Mouse (Mus musculus): Measurements from ENCODE around the gene Olfr1305. TPM values are rescaled to one million over a fixed set of nuclear protein-coding genes. Genes with fewer than 3 reads are reported as not detected.

Gene Olfr1305
- not detected in 2 replicates for polyA plus RNA-seq (2012; rRNA removed)

- H3K27ac ChIP-seq (ENCODE audit: insufficient read depth, low read depth, low read length) = no peak within 1 kb of the TSS
- TF ChIP-seq CTCF (IDR thresholded peaks at IDR 0.05; ENCODE audit: extremely low read depth, insufficient read length, insufficient replicate concordance, low read depth, low read length) (no peak), POLR2A (IDR thresholded peaks at IDR 0.05; ENCODE audit: low read depth, low read length) (no peak)
- no peak within 1 kb of the TSS for H3K4me3 ChIP-seq (ENCODE audit: low read depth, low read length)
- WGBS = 84% methylated on average over 2 of the region's 2 CpGs
- no peaks in the 10 kb centered on the region for H3K4me1 ChIP-seq (ENCODE audit: control insufficient read depth, insufficient read depth, insufficient read length, low read length)
- no peaks in the 10 kb centered on the region for H3K36me3 ChIP-seq (ENCODE audit: control insufficient read depth, insufficient read depth, low read length)
- H3K27me3 ChIP-seq (ENCODE audit: control insufficient read depth, insufficient read depth, low read length) = no peaks in the 10 kb centered on the region
Observed at GRCm38 (mm10) chr2:111877049-111877448, at the start of gene Olfr1305. Gene Olfr1305 (minus strand): TSS chr2:111877149.

- WGBS = 73% methylated on average over 1 of the region's 1 CpGs
- Histone ChIP-seq H3K4me1 (ENCODE audit: control insufficient read depth, insufficient read depth, insufficient read length, low read length) (no peaks in the 10 kb centered on the region), H3K27me3 (ENCODE audit: control insufficient read depth, insufficient read depth, low read length) (no peaks in the 10 kb centered on the region), H3K4me3 (ENCODE audit: low read depth, low read length) (no peak within 1 kb of the TSS), H3K36me3 (ENCODE audit: control insufficient read depth, insufficient read depth, low read length) (no peaks in the 10 kb centered on the region), H3K27ac (ENCODE audit: insufficient read depth, low read depth, low read length) (no peak within 1 kb of the TSS)
- no peak for TF ChIP-seq CTCF (IDR thresholded peaks at IDR 0.05; ENCODE audit: extremely low read depth, insufficient read length, insufficient replicate concordance, low read depth, low read length)
- TF ChIP-seq POLR2A (IDR thresholded peaks at IDR 0.05; ENCODE audit: low read depth, low read length) = no peak
Observed at GRCm38 (mm10) chr2:111916171-111916570, 39.2 kb upstream of the Olfr1305 start, which contains the start of gene Olfr1306. Gene Olfr1306 (minus strand): TSS chr2:111916271.

GRCm38 (mm10) chr2:111820240-111820639, 56.7 kb downstream of the Olfr1305 start, which contains the start of gene Olfr1303:
Gene Olfr1303 (minus strand): TSS chr2:111820340.
- no peaks in the 10 kb centered on the region for H3K4me1 ChIP-seq (ENCODE audit: control insufficient read depth, insufficient read depth, insufficient read length, low read length)
- H3K27ac ChIP-seq (ENCODE audit: insufficient read depth, low read depth, low read length) = no peak within 1 kb of the TSS
- no peaks in the 10 kb centered on the region for H3K36me3 ChIP-seq (ENCODE audit: control insufficient read depth, insufficient read depth, low read length)
- no peak within 1 kb of the TSS for H3K4me3 ChIP-seq (ENCODE audit: low read depth, low read length)
- TF ChIP-seq POLR2A (IDR thresholded peaks at IDR 0.05; ENCODE audit: low read depth, low read length) = no peak
- no peak for TF ChIP-seq CTCF (IDR thresholded peaks at IDR 0.05; ENCODE audit: extremely low read depth, insufficient read length, insufficient replicate concordance, low read depth, low read length)
- H3K27me3 ChIP-seq (ENCODE audit: control insufficient read depth, insufficient read depth, low read length) = no peaks in the 10 kb centered on the region
- WGBS = 82% methylated on average over 2 of the region's 2 CpGs

Other genes starting within 250 kb of the Olfr1305 start
- not detected in 2 replicates for gene Olfr1298, start 227.9 kb downstream of the Olfr1305 start, polyA plus RNA-seq (2012; rRNA removed)
- not detected in 2 replicates for gene Olfr1299, start 215.7 kb downstream of the Olfr1305 start, polyA plus RNA-seq (2012; rRNA removed)
- not detected in 2 replicates for gene Olfr1301, start 126.1 kb downstream of the Olfr1305 start, polyA plus RNA-seq (2012; rRNA removed)
- not detected in 2 replicates for gene Olfr1302, start 99.7 kb downstream of the Olfr1305 start, polyA plus RNA-seq (2012; rRNA removed)
- gene Olfr1303, start 56.8 kb downstream of the Olfr1305 start, polyA plus RNA-seq (2012; rRNA removed) = not detected in 2 replicates
- not detected in 2 replicates for gene Olfr1306, start 39.1 kb upstream of the Olfr1305 start, polyA plus RNA-seq (2012; rRNA removed)
- gene Olfr1307, start 72.3 kb upstream of the Olfr1305 start, polyA plus RNA-seq (2012; rRNA removed) = not detected in 2 replicates
- gene Olfr1308, start 87.8 kb upstream of the Olfr1305 start, polyA plus RNA-seq (2012; rRNA removed) = not detected in 2 replicates
- not detected in 2 replicates for gene Olfr1309, start 113.1 kb upstream of the Olfr1305 start, polyA plus RNA-seq (2012; rRNA removed)
- not detected in 2 replicates for gene Olfr1310, start 135.6 kb upstream of the Olfr1305 start, polyA plus RNA-seq (2012; rRNA removed)
- not detected in 2 replicates for gene Olfr1311, start 147.3 kb upstream of the Olfr1305 start, polyA plus RNA-seq (2012; rRNA removed)
- not detected in 2 replicates for gene Olfr1312, start 173.1 kb upstream of the Olfr1305 start, polyA plus RNA-seq (2012; rRNA removed)
- not detected in 2 replicates for gene Olfr1313, start 200.7 kb upstream of the Olfr1305 start, polyA plus RNA-seq (2012; rRNA removed)
- not detected in 2 replicates for gene Olfr1314, start 219.6 kb upstream of the Olfr1305 start, polyA plus RNA-seq (2012; rRNA removed)
- gene Olfr1315-ps1, start 238.3 kb upstream of the Olfr1305 start, polyA plus RNA-seq (2012; rRNA removed) = not detected in 2 replicates